Mouse (Mus musculus): ENCODE measurements around the gene Il27. TPM values are rescaled to one million over a fixed set of nuclear protein-coding genes. Genes with fewer than 3 reads are reported as not detected.

Il27 gene
- polyA plus RNA-seq, 1 experiment from 2014 or later: not detected

GRCm38 (mm10) chr7:126566094-126566765 is 28.5 kb downstream of the Il27 start, which contains the start of gene Eif3c:
Eif3c (minus strand) TSS chr7:126566411.
- DNase-seq (ENCODE audit: low spot score): peak; percentile 95
- H3K4me1 ChIP-seq: no peaks in the 10 kb centered on the region
- peaks cover 35% of the 10 kb centered on the region for H3K36me3 ChIP-seq
- no peaks in the 10 kb centered on the region for H3K27me3 ChIP-seq (ENCODE audit: insufficient read depth, poor library complexity, severe bottlenecking)
- H3K27ac ChIP-seq: peak within 1 kb of the TSS; percentile 89
- H3K9me3 ChIP-seq: no peaks in the 10 kb centered on the region
- H3K4me3 ChIP-seq: peak within 1 kb of the TSS; percentile 89
- WGBS: under 1% methylated on average over 46 of the region's 46 CpGs

GRCm38 (mm10) chr7:126565693-126566092 is 29.0 kb downstream of the Il27 start:
- Histone ChIP-seq H3K4me3 (peak overlapping the region; percentile 89), H3K27ac (peak overlapping the region; percentile 89), H3K36me3 (peaks cover 40% of the 10 kb centered on the region), H3K27me3 (ENCODE audit: insufficient read depth, poor library complexity, severe bottlenecking) (no peaks in the 10 kb centered on the region), H3K4me1 (no peaks in the 10 kb centered on the region), H3K9me3 (no peaks in the 10 kb centered on the region)
- no peak for DNase-seq (ENCODE audit: low spot score)
- WGBS: under 1% methylated on average over 23 of the region's 28 CpGs

DNA sequence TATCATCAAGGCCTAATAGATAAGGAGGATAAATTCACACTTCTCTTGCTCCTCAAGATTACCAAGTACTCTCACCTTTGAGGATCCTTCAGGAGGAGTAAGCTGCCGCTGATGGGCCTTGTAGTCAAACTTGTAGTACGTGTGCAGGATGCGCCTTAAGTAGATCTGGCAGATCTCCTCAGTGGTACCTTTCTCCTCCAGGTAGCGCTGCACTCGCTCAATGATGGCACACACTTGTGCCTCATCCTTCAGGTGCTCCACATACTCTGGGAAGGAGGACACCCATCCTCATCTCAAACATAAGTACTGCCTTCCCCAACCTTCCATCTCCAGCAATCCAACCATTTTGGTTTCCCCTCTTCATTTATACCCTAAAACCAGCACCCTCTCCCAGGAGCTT is 38.1 kb downstream of the Il27 start:
- no peak for DNase-seq (ENCODE audit: low spot score)
- Histone ChIP-seq H3K27me3 (ENCODE audit: insufficient read depth, poor library complexity, severe bottlenecking) (no peaks in the 10 kb centered on the region), H3K27ac (no peak overlapping the region), H3K36me3 (peaks cover 99% of the 10 kb centered on the region), H3K4me3 (no peak overlapping the region), H3K9me3 (no peaks in the 10 kb centered on the region), H3K4me1 (no peaks in the 10 kb centered on the region)
- 90% methylated on average over 5 of the region's 5 CpGs for WGBS

DNA sequence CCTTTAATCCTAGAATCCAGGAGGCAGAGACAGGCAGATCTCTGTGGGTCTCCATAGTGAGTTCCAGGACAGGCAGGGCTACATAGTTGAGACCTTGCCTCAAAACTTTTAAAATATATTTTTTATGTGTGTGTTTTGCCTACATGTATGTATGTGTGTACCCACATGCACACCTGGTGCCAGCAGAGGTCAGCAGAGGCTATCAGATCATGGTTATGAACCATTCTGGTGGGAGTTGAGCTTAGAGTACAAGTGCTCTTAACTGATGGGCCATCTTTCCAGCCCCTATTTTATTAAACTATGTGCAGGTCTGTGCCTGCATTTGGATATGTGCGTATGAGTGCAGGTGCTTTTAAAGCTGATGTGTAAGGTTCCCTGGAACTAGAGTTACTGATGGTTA is 39.9 kb downstream of the Il27 start:
- Histone ChIP-seq H3K36me3 (peaks cover 99% of the 10 kb centered on the region), H3K4me3 (no peak overlapping the region), H3K27ac (no peak overlapping the region), H3K4me1 (no peaks in the 10 kb centered on the region), H3K9me3 (no peaks in the 10 kb centered on the region), H3K27me3 (ENCODE audit: insufficient read depth, poor library complexity, severe bottlenecking) (no peaks in the 10 kb centered on the region)
- DNase-seq (ENCODE audit: low spot score): no peak
- 92% methylated on average over 1 of the region's 1 CpGs for WGBS

DNA sequence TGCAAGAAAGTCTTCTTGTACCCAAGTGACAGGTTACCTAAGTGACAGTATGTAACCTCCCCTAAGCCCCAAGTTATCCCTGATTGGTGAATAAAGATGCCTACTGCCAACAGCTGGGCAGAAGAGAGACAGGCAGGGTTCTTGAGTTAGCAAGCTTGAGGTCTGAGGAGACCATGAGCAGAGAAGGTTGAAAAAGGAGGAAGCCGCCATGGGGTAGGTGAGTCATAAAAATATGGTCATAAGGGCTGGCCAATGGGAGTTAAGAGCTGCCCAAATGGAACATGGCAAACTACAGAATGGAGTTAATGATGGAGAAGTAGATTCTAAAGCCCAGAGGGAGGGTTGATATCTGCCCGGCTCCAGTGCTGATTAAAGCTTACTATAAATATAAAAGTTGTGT is 49.1 kb downstream of the Il27 start:
- peak; percentile 17 for DNase-seq (ENCODE audit: low spot score)
- Histone ChIP-seq H3K4me1 (no peaks in the 10 kb centered on the region), H3K36me3 (peaks cover 73% of the 10 kb centered on the region), H3K4me3 (no peak overlapping the region), H3K27ac (no peak overlapping the region), H3K9me3 (no peaks in the 10 kb centered on the region), H3K27me3 (ENCODE audit: insufficient read depth, poor library complexity, severe bottlenecking) (no peaks in the 10 kb centered on the region)
- 91% methylated on average over 2 of the region's 2 CpGs for WGBS

DNA sequence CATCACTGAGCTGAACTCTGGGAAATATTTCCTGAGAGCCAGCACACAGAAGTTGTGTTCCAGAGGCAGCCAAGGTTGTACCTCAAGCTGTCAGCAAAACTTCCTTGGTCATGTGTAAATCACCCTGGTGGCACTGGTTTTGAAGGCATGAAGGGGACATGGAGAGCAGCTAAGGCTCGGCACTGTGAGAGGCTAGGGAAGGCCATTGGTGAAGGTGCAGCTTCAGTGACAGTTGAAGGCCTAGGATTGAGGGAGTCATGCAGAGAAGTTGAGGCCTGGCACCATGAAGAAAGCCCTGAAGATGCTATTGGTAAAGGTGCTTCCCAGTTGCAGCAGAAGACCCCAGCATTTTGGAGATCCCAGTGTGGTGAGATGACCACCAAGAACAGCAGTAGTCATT is 53.1 kb downstream of the Il27 start:
- Histone ChIP-seq H3K9me3 (no peaks in the 10 kb centered on the region), H3K27ac (no peak overlapping the region), H3K4me3 (no peak overlapping the region), H3K4me1 (no peaks in the 10 kb centered on the region), H3K36me3 (peaks cover 33% of the 10 kb centered on the region), H3K27me3 (ENCODE audit: insufficient read depth, poor library complexity, severe bottlenecking) (peaks cover 6% of the 10 kb centered on the region)
- WGBS: 84% methylated on average over 1 of the region's 1 CpGs
- peak; percentile 57 for DNase-seq (ENCODE audit: low spot score)

Small RNAs within 50 kb of the gene (microRNA-seq; reads per million reads assigned to microRNA genes)
- not detected for gene Mir7059

Other genes starting within 250 kb of the Il27 start
- 4.3 and 6.3 TPM in 2 replicates for gene Lat, start 225.4 kb downstream of the Il27 start, polyA plus RNA-seq (2016; fragmentation: Nextera tagmentation; extraction: Ambion mirVana)
- gene Spns1, start 217.5 kb downstream of the Il27 start, polyA plus RNA-seq (2016; fragmentation: Nextera tagmentation; extraction: Ambion mirVana): 58.2 and 58.9 TPM in 2 replicates
- 1.5 and 1.6 TPM in 2 replicates for gene Nfatc2ip, start 198.2 kb downstream of the Il27 start, polyA plus RNA-seq (2016; fragmentation: Nextera tagmentation; extraction: Ambion mirVana)
- not detected in 2 replicates for gene Cd19, start 180.1 kb downstream of the Il27 start, polyA plus RNA-seq (2016; fragmentation: Nextera tagmentation; extraction: Ambion mirVana)
- 25.5 and 25.8 TPM in 2 replicates for gene Rabep2, start 166.2 kb downstream of the Il27 start, polyA plus RNA-seq (2016; fragmentation: Nextera tagmentation; extraction: Ambion mirVana)
- 6.8 and 9.5 TPM in 2 replicates for gene Atp2a1, start 131.8 kb downstream of the Il27 start, polyA plus RNA-seq (2016; fragmentation: Nextera tagmentation; extraction: Ambion mirVana)
- gene Sh2b1, start 119.5 kb downstream of the Il27 start, polyA plus RNA-seq (2016; fragmentation: Nextera tagmentation; extraction: Ambion mirVana): 46.3 and 47.1 TPM in 2 replicates
- gene Tufm, start 107.6 kb downstream of the Il27 start, polyA plus RNA-seq (2016; fragmentation: Nextera tagmentation; extraction: Ambion mirVana): 199 and 204 TPM in 2 replicates
- gene Atxn2l, start 91.5 kb downstream of the Il27 start, polyA plus RNA-seq (2016; fragmentation: Nextera tagmentation; extraction: Ambion mirVana): 43.6 and 52.3 TPM in 2 replicates
- gene Eif3c, start 28.5 kb downstream of the Il27 start, polyA plus RNA-seq (2016; fragmentation: Nextera tagmentation; extraction: Ambion mirVana): 155 and 179 TPM in 2 replicates
- gene Apobr, start 10.0 kb downstream of the Il27 start, polyA plus RNA-seq (2016; fragmentation: Nextera tagmentation; extraction: Ambion mirVana): 0.18 and 0.23 TPM in 2 replicates
- gene Cln3, start 9.1 kb downstream of the Il27 start, polyA plus RNA-seq (2016; fragmentation: Nextera tagmentation; extraction: Ambion mirVana): 19.8 and 23.3 TPM in 2 replicates
- 0.75 and 1.2 TPM in 2 replicates for gene Nupr1, start 35.9 kb upstream of the Il27 start, polyA plus RNA-seq (2016; fragmentation: Nextera tagmentation; extraction: Ambion mirVana)
- 36.6 and 44.3 TPM in 2 replicates for gene Sgf29, start 54.4 kb upstream of the Il27 start, polyA plus RNA-seq (2016; fragmentation: Nextera tagmentation; extraction: Ambion mirVana)
- gene Sult1a1, start 81.5 kb upstream of the Il27 start, polyA plus RNA-seq (2016; fragmentation: Nextera tagmentation; extraction: Ambion mirVana): 0.34 and 0.94 TPM in 2 replicates
- 135 and 159 TPM in 2 replicates for gene Bola2, start 100.5 kb upstream of the Il27 start, polyA plus RNA-seq (2016; fragmentation: Nextera tagmentation; extraction: Ambion mirVana)
- gene Slx1b, start 100.8 kb upstream of the Il27 start, polyA plus RNA-seq (2016; fragmentation: Nextera tagmentation; extraction: Ambion mirVana): 6.9 and 8.8 TPM in 2 replicates
- 10.0 and 21.7 TPM in 2 replicates for gene Coro1a, start 112.8 kb upstream of the Il27 start, polyA plus RNA-seq (2016; fragmentation: Nextera tagmentation; extraction: Ambion mirVana)
- 59.6 and 69.8 TPM in 2 replicates for gene Mapk3, start 164.7 kb upstream of the Il27 start, polyA plus RNA-seq (2016; fragmentation: Nextera tagmentation; extraction: Ambion mirVana)
- gene Gdpd3, start 171.4 kb upstream of the Il27 start, polyA plus RNA-seq (2016; fragmentation: Nextera tagmentation; extraction: Ambion mirVana): 1.3 and 1.5 TPM in 2 replicates
- gene Ypel3, start 182.0 kb upstream of the Il27 start, polyA plus RNA-seq (2016; fragmentation: Nextera tagmentation; extraction: Ambion mirVana): 43.4 and 66.0 TPM in 2 replicates
- 0.23 and 0.53 TPM in 2 replicates for gene Tbx6, start 186.5 kb upstream of the Il27 start, polyA plus RNA-seq (2016; fragmentation: Nextera tagmentation; extraction: Ambion mirVana)
- gene Ppp4c, start 197.6 kb upstream of the Il27 start, polyA plus RNA-seq (2016; fragmentation: Nextera tagmentation; extraction: Ambion mirVana): 233 and 325 TPM in 2 replicates
- 0.06 and 0.38 TPM in 2 replicates for gene Fam57b, start 202.7 kb upstream of the Il27 start, polyA plus RNA-seq (2016; fragmentation: Nextera tagmentation; extraction: Ambion mirVana)
- gene 4930451I11Rik, start 236.7 kb upstream of the Il27 start, polyA plus RNA-seq (2016; fragmentation: Nextera tagmentation; extraction: Ambion mirVana): not detected in 2 replicates

Data from heart, embryonic 10.5 days (tissue).